Mouse (Mus musculus) heart, embryonic 12.5 days (tissue): ENCODE results near the gene Hmgcs1. TPM values are rescaled to one million over a fixed set of nuclear protein-coding genes. Genes with fewer than 3 reads are reported as not detected.
"Not testable (repeated sequence)": the region's sequence is repeated elsewhere in the genome, so short reads cannot be mapped to it uniquely, and the experiment has no call there.

Experiments
- ATAC-seq: fragments of 200-750 bp; cut with Nextera tagmentation; 2 replicates; pipeline ENCODE4 v1.8.0; 2017; ENCODE audit warnings: moderate TSS enrichment, moderate library complexity; ENCODE audit not compliant: insufficient number of reproducible peaks, low FRiP score
- H3K27ac ChIP-seq: fragments of 300-500 bp; sonication (generic); 2 replicates; pipeline ENCODE4 v1.5.1; 2016; ENCODE audit warnings: mild to moderate bottlenecking, moderate library complexity; ENCODE audit not compliant: poor library complexity, severe bottlenecking
- H3K27me3 ChIP-seq: fragments of 300-500 bp; sonication (generic); replicated peaks from 2 replicates; pipeline ENCODE4 v1.6.1; 2016; ENCODE audit warnings: mild to moderate bottlenecking, moderate library complexity
- H3K36me3 ChIP-seq: fragments of 300-500 bp; sonication (generic); 2 replicates; pipeline ENCODE4 v1.6.1; 2016; ENCODE audit warnings: mild to moderate bottlenecking, moderate library complexity
- H3K4me1 ChIP-seq: fragments of 300-500 bp; sonication (generic); replicated peaks from 2 replicates; pipeline ENCODE4 v1.6.1; 2016; ENCODE audit warnings: mild to moderate bottlenecking
- H3K4me2 ChIP-seq: fragments of 300-500 bp; sonication (generic); 2 replicates; pipeline ENCODE4 v1.6.1; 2016; ENCODE audit warnings: mild to moderate bottlenecking, moderate library complexity
- H3K4me3 ChIP-seq: fragments of 300-500 bp; sonication (generic); 2 replicates; pipeline ENCODE4 v1.5.1; 2016; ENCODE audit warnings: mild to moderate bottlenecking
- H3K9ac ChIP-seq: fragments of 300-500 bp; sonication (generic); 2 replicates; pipeline ENCODE4 v1.6.1; 2016; ENCODE audit warnings: mild to moderate bottlenecking, moderate library complexity
- H3K9me3 ChIP-seq: fragments of 300-500 bp; sonication (generic); replicated peaks from 2 replicates; pipeline ENCODE4 v1.6.1; 2016; ENCODE audit warnings: mild to moderate bottlenecking, moderate library complexity
- WGBS: fragments of 180-500 bp; shearing (Covaris S2); methylation state at CpG from one replicate; pipeline ENCODE4 v1.1.7; 2016; 5-methylcytosine and 5-hydroxymethylcytosine counted together
- polyA plus RNA-seq: library from polyadenylated mRNA; unstranded; fragments of >200 nt; fragmentation: Nextera tagmentation; extraction: Ambion mirVana; gene quantifications from 2 replicates; pipeline ENCODE4 v1.2.1, GENCODE M21; 2016

The Hmgcs1 gene
- polyA plus RNA-seq, 1 experiment from 2014 or later, result 111 TPM

GRCm38 (mm10) chr13:119706278-119706880 lies 16.2 kb downstream of the Hmgcs1 start:
- H3K4me3 ChIP-seq, H3K4me1 ChIP-seq, ATAC-seq, H3K9me3 ChIP-seq, H3K27ac ChIP-seq, H3K27me3 ChIP-seq, H3K9ac ChIP-seq, H3K4me2 ChIP-seq: not testable (repeated sequence)
- 78% methylated on average over 7 of the region's 8 CpGs for WGBS
- H3K36me3 ChIP-seq, result peaks cover 65% of the 10 kb centered on the region

DNA sequence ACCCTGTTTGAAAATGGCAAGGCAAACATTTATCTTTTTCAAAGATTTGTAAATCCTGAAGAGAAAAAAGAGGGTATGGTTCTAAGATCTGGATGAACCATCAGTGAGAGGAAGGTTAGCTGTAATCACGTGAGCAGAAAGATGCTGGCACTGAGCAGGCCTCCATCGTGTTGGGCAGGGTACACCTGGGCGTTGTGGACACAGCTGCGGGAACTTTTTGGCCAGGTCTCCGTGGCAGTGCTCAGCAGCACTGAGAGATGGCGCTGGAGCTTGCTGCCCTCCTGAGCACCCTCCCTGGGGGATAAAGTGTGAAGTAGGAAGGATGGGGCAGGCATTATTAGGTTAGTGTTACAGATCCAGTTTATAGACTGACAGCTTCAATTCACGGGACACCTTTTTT lies 16.8 kb downstream of the Hmgcs1 start:
- H3K4me2 ChIP-seq, result no peak overlapping the region
- no peak overlapping the region for H3K4me3 ChIP-seq
- H3K4me1 ChIP-seq, result 0 out of 2 replicates have a peak, but pooled peaks cover 6% of the 10 kb centered on the region
- no peaks in the 10 kb centered on the region for H3K27me3 ChIP-seq
- H3K36me3 ChIP-seq, result peaks cover 62% of the 10 kb centered on the region
- no peak for ATAC-seq
- WGBS, result 76% methylated on average over 7 of the region's 7 CpGs
- H3K9ac ChIP-seq, result no peak overlapping the region
- no peaks in the 10 kb centered on the region for H3K9me3 ChIP-seq
- no peak overlapping the region for H3K27ac ChIP-seq

DNA sequence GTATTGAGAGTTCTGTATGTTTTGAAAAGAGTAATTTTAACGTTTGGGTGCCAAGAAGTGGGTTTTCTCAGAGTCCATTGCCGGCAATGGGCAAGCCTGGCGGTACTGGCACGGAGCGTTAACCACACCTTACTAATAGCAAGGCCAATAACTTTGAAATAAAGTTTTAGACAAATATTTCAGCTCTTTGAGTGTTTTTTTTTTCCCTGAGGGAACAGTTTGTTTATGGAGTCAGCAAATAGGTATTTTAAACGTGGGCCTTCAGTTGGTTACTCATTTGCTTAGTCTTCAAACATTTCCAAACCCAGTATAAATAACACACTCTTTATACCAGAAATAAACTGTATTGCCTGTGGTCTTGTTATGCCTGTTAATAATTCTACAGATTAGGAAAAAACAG lies 17.7 kb downstream of the Hmgcs1 start:
- H3K9me3 ChIP-seq, result no peaks in the 10 kb centered on the region
- H3K36me3 ChIP-seq, result peaks cover 54% of the 10 kb centered on the region
- ATAC-seq, result no peak
- no peak overlapping the region for H3K4me2 ChIP-seq
- H3K27me3 ChIP-seq, result no peaks in the 10 kb centered on the region
- H3K27ac ChIP-seq, result no peak overlapping the region
- no peak overlapping the region for H3K9ac ChIP-seq
- H3K4me3 ChIP-seq, result no peak overlapping the region
- H3K4me1 ChIP-seq, result 0 out of 2 replicates have a peak, but pooled peaks cover 6% of the 10 kb centered on the region
- 92% methylated on average over 6 of the region's 6 CpGs for WGBS

DNA sequence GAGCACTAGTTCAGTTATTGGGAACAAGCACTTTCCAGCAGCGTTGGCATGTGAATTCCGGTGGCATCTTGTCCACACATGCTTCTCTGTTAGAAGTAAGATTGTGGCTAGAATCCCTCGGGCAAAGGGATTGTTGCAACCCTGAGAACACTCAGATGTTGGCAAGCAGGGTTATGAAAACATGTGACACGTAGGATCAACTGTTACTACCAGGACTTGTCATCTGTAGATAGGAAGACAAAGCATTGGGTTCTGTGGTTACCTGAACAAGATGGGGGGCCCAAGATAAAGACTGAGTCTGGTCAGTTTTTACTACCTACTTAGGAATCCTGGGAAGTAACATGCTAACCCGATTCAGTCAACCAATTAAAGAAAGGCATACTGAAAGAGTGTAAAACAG lies 18.8 kb downstream of the Hmgcs1 start:
- Histone ChIP-seq H3K4me1 (0 out of 2 replicates have a peak, but pooled peaks cover 6% of the 10 kb centered on the region), H3K9me3 (no peaks in the 10 kb centered on the region), H3K27me3 (no peaks in the 10 kb centered on the region), H3K4me3 (no peak overlapping the region), H3K4me2 (no peak overlapping the region), H3K36me3 (peaks cover 49% of the 10 kb centered on the region), H3K27ac (0 out of 2 replicates have a peak overlapping the region, but pooled peaks have one; percentile 2), H3K9ac (no peak overlapping the region)
- WGBS, result 80% methylated on average over 5 of the region's 5 CpGs
- no peak for ATAC-seq

DNA sequence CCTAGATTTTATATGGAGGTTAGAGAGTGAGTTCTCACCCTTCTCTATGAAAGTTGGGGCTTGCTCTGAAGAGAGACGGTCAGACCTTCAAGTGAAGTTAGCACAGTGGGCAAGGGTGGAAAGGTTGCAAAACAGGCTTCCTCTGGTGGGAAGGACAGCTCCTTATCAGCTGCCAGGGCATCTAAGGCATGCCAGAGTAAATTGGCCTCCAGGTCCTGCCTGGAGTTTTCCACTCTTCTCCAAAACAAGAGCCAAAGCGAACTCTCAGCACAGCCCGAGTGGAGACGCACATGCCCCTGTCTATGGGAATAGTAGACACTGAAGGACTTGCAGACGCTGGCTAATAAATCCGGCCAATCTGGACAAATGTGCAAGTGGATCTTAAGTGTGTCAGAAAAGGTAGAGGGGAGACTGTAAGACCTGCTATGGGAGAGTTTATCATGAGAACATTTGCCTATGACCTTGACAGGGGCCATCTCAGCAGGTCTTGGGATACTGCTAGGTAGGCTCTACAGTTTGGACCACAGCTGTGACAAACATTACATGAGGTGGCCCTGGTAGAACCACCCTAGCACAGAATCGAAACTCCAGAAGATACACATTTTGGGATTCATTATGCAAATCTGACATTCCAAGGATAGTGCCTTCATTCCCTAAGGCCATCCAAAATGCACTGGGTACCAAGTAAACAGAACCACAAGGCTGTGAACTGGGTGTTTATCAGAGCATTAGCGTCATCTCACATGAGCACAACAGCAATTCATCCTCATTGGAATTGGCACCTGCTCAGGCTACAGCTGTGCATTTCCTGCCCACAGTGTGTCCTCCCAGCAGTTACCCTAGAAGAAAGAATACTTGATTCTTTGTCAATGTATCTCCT lies 19.4 kb downstream of the Hmgcs1 start:
- 0 out of 2 replicates have a peak overlapping the region, but pooled peaks have one; percentile 2 for H3K27ac ChIP-seq
- 0 out of 2 replicates have a peak, but pooled peaks cover 6% of the 10 kb centered on the region for H3K4me1 ChIP-seq
- 79% methylated on average over 8 of the region's 8 CpGs for WGBS
- no peak overlapping the region for H3K4me2 ChIP-seq
- no peak for ATAC-seq
- no peaks in the 10 kb centered on the region for H3K9me3 ChIP-seq
- no peaks in the 10 kb centered on the region for H3K27me3 ChIP-seq
- peaks cover 43% of the 10 kb centered on the region for H3K36me3 ChIP-seq
- H3K9ac ChIP-seq, result no peak overlapping the region
- H3K4me3 ChIP-seq, result no peak overlapping the region

DNA sequence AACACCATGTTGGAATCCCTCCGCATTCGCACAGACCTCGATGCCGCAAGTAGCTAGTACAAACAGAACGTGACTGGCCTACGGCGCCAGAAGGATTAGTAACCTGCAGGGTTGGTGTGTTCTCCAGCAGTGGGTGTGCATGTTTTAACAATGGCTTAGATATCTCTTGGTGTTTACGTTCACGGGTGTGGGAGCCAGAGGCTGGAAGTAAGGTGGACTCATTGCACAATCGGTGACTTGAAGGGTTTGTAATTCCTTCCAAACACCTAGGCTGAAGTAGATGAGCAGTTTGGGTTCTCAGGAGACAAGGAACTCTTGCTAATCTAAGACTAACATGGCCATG lies 20.1 kb downstream of the Hmgcs1 start:
- ATAC-seq, result no peak

GRCm38 (mm10) chr13:119712463-119712862 lies 22.3 kb downstream of the Hmgcs1 start:
- no peaks in the 10 kb centered on the region for H3K9me3 ChIP-seq
- H3K27ac ChIP-seq, result no peak overlapping the region
- H3K4me3 ChIP-seq, result no peak overlapping the region
- H3K4me2 ChIP-seq, result no peak overlapping the region
- H3K27me3 ChIP-seq, result no peaks in the 10 kb centered on the region
- WGBS, result 91% methylated on average over 11 of the region's 11 CpGs
- no peak overlapping the region for H3K9ac ChIP-seq
- H3K4me1 ChIP-seq, result 0 out of 2 replicates have a peak, but pooled peaks cover 6% of the 10 kb centered on the region
- H3K36me3 ChIP-seq, result peaks cover 24% of the 10 kb centered on the region
- ATAC-seq, result no peak

More for the DNA sequence above, 20.1 kb downstream of the Hmgcs1 start:
- Histone ChIP-seq H3K36me3 (peaks cover 39% of the 10 kb centered on the region), H3K9me3 (no peaks in the 10 kb centered on the region), H3K4me1 (0 out of 2 replicates have a peak, but pooled peaks cover 6% of the 10 kb centered on the region), H3K4me2 (no peak overlapping the region), H3K4me3 (no peak overlapping the region), H3K27ac (no peak overlapping the region), H3K9ac (no peak overlapping the region), H3K27me3 (no peaks in the 10 kb centered on the region)
- WGBS, result 85% methylated on average over 10 of the region's 10 CpGs

- Histone ChIP-seq H3K27ac (no peak overlapping the region), H3K4me2 (no peak overlapping the region), H3K36me3 (peaks cover 24% of the 10 kb centered on the region), H3K9ac (no peak overlapping the region), H3K4me1 (0 out of 2 replicates have a peak, but pooled peaks cover 6% of the 10 kb centered on the region), H3K4me3 (no peak overlapping the region), H3K27me3 (no peaks in the 10 kb centered on the region), H3K9me3 (no peaks in the 10 kb centered on the region)
- ATAC-seq, result no peak
- WGBS, result 64% methylated on average over 8 of the region's 8 CpGs
Measured at GRCm38 (mm10) chr13:119713107-119713787, 23.1 kb downstream of the Hmgcs1 start.

- no peak for ATAC-seq
- WGBS, result 48% methylated on average over 9 of the region's 9 CpGs
- no peaks in the 10 kb centered on the region for H3K27me3 ChIP-seq
- 0 out of 2 replicates have a peak, but pooled peaks cover 6% of the 10 kb centered on the region for H3K4me1 ChIP-seq
- peaks cover 20% of the 10 kb centered on the region for H3K36me3 ChIP-seq
- H3K9me3 ChIP-seq, result no peaks in the 10 kb centered on the region
- no peak overlapping the region for H3K4me2 ChIP-seq
- no peak overlapping the region for H3K27ac ChIP-seq
- H3K4me3 ChIP-seq, result no peak overlapping the region
- no peak overlapping the region for H3K9ac ChIP-seq
Measured at GRCm38 (mm10) chr13:119713821-119714220, 23.6 kb downstream of the Hmgcs1 start.

GRCm38 (mm10) chr13:119716105-119716504 lies 25.9 kb downstream of the Hmgcs1 start:
- Histone ChIP-seq H3K9ac (no peak overlapping the region), H3K4me3 (no peak overlapping the region), H3K9me3 (no peaks in the 10 kb centered on the region), H3K4me2 (no peak overlapping the region), H3K27ac (no peak overlapping the region), H3K27me3 (no peaks in the 10 kb centered on the region), H3K4me1 (no peaks in the 10 kb centered on the region), H3K36me3 (no peaks in the 10 kb centered on the region)
- no peak for ATAC-seq
- WGBS, result 73% methylated on average over 2 of the region's 2 CpGs

DNA sequence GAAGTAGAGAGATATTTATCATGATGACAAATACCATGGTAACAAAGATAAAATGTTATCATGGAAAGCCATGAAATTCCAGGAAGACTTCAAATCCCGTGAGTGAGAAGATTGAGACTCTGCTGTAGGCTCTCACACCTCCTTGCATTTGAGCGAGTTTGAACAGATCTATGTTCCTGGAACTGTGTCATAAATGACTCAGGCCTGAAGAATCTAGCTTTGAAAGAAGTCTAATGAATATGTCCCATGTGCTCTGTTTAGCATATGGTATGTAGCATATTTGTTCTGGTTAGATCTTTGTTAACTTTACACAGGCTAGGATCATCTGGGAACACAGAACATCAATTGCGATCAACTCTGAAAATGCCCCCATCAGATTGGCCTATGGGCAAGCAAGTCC lies 32.3 kb downstream of the Hmgcs1 start:
- no peaks in the 10 kb centered on the region for H3K4me1 ChIP-seq
- no peak for ATAC-seq
- H3K36me3 ChIP-seq, result no peaks in the 10 kb centered on the region
- no peaks in the 10 kb centered on the region for H3K27me3 ChIP-seq
- H3K4me3 ChIP-seq, result no peak overlapping the region
- no peak overlapping the region for H3K4me2 ChIP-seq
- no peak overlapping the region for H3K9ac ChIP-seq
- H3K27ac ChIP-seq, result no peak overlapping the region
- H3K9me3 ChIP-seq, result no peaks in the 10 kb centered on the region
- WGBS, result 75% methylated on average over 3 of the region's 3 CpGs
